Comparison of ENCODE assay signal across 20 mouse cellular contexts in the genomic region with DNA sequence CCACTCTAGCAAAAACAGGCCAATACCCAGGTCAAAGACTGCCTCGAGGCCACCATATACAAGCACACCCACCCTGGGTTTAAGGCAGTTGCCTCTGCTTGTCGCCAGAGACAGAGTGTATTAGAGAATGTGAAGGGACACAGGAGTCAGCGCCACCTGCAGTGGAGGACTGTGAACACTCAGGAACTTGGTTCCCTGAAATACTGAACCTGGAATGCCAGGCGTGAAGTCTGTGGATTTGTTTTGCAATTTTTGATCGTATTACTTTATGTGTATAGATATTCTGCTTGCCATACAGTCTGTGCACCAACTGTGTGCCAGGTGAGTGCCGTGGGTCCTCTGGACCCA. TPM values are rescaled to one million over a fixed set of nuclear protein-coding genes. Genes with fewer than 3 reads are reported as not detected.
DNase-seq lines count a peak whose midpoint lies in the region; ATAC-seq and TF ChIP-seq lines count a peak whose summit lies in the region.
"Had no signal": no experiment of that assay in that cellular context is flagged by ENCODE, and none has a peak within 500 bp of the region (broad histone marks: within the 10 kb centered on the region; RNA-seq: fewer than 3 reads in every experiment).

No protein-coding gene starts in this region.

- peaks cover 20% of the 10 kb centered on the region for H3K27me3 ChIP-seq in forebrain, postnatal 0 days (ENCODE audit: insufficient read depth, low read length)
- peaks cover 35% of the 10 kb centered on the region for H3K27me3 ChIP-seq in forebrain, embryonic 13.5 days
- H3K27me3 ChIP-seq in kidney, postnatal 0 days (ENCODE audit: insufficient read depth, low read length), result 0 out of 2 replicates have a peak, but pooled peaks cover 8% of the 10 kb centered on the region
- H3K27me3 ChIP-seq in midbrain, postnatal 0 days (ENCODE audit: insufficient read depth, low read length), result no peaks in the 10 kb centered on the region; the same call in 1 of the 2 replicates
- H3K27me3 ChIP-seq in midbrain, embryonic 15.5 days (replicated peaks), result peaks cover 17% of the 10 kb centered on the region

- H3K9ac ChIP-seq in forebrain, postnatal 0 days, result no peak overlapping the region
- H3K9ac ChIP-seq in forebrain, embryonic 13.5 days, result no peak overlapping the region
- H3K9ac ChIP-seq in kidney, postnatal 0 days (ENCODE audit: low read depth, low read length), result no peak overlapping the region
- H3K9ac ChIP-seq in midbrain, postnatal 0 days (replicated peaks; ENCODE audit: low read length, poor library complexity, severe bottlenecking), result no peak overlapping the region
- no peak overlapping the region for H3K9ac ChIP-seq in midbrain, embryonic 15.5 days
- H3K9ac ChIP-seq: embryonic facial prominence, embryonic 15.5 days; forebrain, embryonic 15.5 days; hindbrain, embryonic 14.5 days had no signal

- no peaks in the 10 kb centered on the region for H3K36me3 ChIP-seq in forebrain, postnatal 0 days (ENCODE audit: insufficient read depth)
- no peaks in the 10 kb centered on the region for H3K36me3 ChIP-seq in forebrain, embryonic 13.5 days (ENCODE audit: poor library complexity, severe bottlenecking)
- H3K36me3 ChIP-seq in kidney, postnatal 0 days (ENCODE audit: insufficient read depth, low read length), result no peaks in the 10 kb centered on the region
- no peaks in the 10 kb centered on the region for H3K36me3 ChIP-seq in midbrain, postnatal 0 days (ENCODE audit: insufficient read depth, low read length)
- no peaks in the 10 kb centered on the region for H3K36me3 ChIP-seq in midbrain, embryonic 15.5 days (replicated peaks)
- H3K36me3 ChIP-seq: embryonic facial prominence, embryonic 15.5 days; forebrain, embryonic 15.5 days; G1E had no signal

- WGBS in forebrain, postnatal 0 days, result 73% methylated on average over 6 of the region's 6 CpGs
- 74% methylated on average over 6 of the region's 6 CpGs for WGBS in forebrain, embryonic 13.5 days
- WGBS in kidney, postnatal 0 days, result 70% methylated on average over 6 of the region's 6 CpGs
- 80% methylated on average over 6 of the region's 6 CpGs for WGBS in midbrain, postnatal 0 days
- 80% methylated on average over 6 of the region's 6 CpGs for WGBS in midbrain, embryonic 15.5 days

- no peak for DNase-seq in forebrain, postnatal 0 days
- DNase-seq in kidney, postnatal 0 days (ENCODE audit: low spot score), result no peak
- DNase-seq in kidney, adult 11 months, result no peak
- DNase-seq in midbrain, postnatal 0 days (ENCODE audit: low spot score), result no peak
- no peak for DNase-seq in embryo, embryonic 9.5 days (ENCODE audit: extremely low spot score)
- DNase-seq in adrenal gland, adult 8-10 months, result no peak
- DNase-seq: adrenal gland, adult 2 months; gastrocnemius, postnatal 25 days; heart, postnatal 36 days; lung, adult 2 months; thymus, postnatal 25 days had no signal

- no peak overlapping the region for H3K27ac ChIP-seq in forebrain, postnatal 0 days (ENCODE audit: low read depth, low read length)
- H3K27ac ChIP-seq in forebrain, embryonic 13.5 days, result no peak overlapping the region
- peak overlapping the region; percentile 50; the same call in 1 of the 2 replicates for H3K27ac ChIP-seq in kidney, postnatal 0 days
- no peak overlapping the region for H3K27ac ChIP-seq in midbrain, postnatal 0 days (ENCODE audit: low read depth, low read length)
- no peak overlapping the region for H3K27ac ChIP-seq in midbrain, embryonic 15.5 days
- H3K27ac ChIP-seq: embryonic facial prominence, embryonic 15.5 days; forebrain, embryonic 15.5 days; hindbrain, embryonic 14.5 days; macrophage had no signal

- peak; percentile 25 for TF ChIP-seq CTCF in forebrain, postnatal 0 days (IDR thresholded peaks at IDR 0.05; ENCODE audit: low read depth)
- peak; percentile 45 for TF ChIP-seq CTCF in kidney, postnatal 0 days (IDR thresholded peaks at IDR 0.05; ENCODE audit: low read depth)
- TF ChIP-seq CTCF in midbrain, postnatal 0 days (IDR thresholded peaks at IDR 0.05), result peak; percentile 56

- no peak overlapping the region for H3K4me3 ChIP-seq in forebrain, postnatal 0 days (ENCODE audit: low read depth, low read length)
- no peak overlapping the region for H3K4me3 ChIP-seq in forebrain, embryonic 13.5 days
- H3K4me3 ChIP-seq in kidney, postnatal 0 days (replicated peaks; ENCODE audit: low read depth, low read length), result no peak overlapping the region
- no peak overlapping the region for H3K4me3 ChIP-seq in midbrain, postnatal 0 days (ENCODE audit: low read depth, low read length)
- H3K4me3 ChIP-seq in midbrain, embryonic 15.5 days, result no peak overlapping the region
- H3K4me3 ChIP-seq: embryonic facial prominence, embryonic 15.5 days; forebrain, embryonic 15.5 days had no signal

- ATAC-seq in forebrain, postnatal 0 days, result no peak
- ATAC-seq in forebrain, embryonic 13.5 days, result no peak
- ATAC-seq in kidney, postnatal 0 days (replicated peaks; ENCODE audit: low FRiP score, low read depth), result no peak
- ATAC-seq in midbrain, postnatal 0 days (ENCODE audit: low FRiP score), result no peak
- no peak for ATAC-seq in midbrain, embryonic 15.5 days (replicated peaks)
- ATAC-seq: forebrain, embryonic 15.5 days; midbrain, embryonic 16.5 days; Patski had no signal

- no peak overlapping the region for H3K4me2 ChIP-seq in forebrain, postnatal 0 days (ENCODE audit: low read depth)
- no peak overlapping the region for H3K4me2 ChIP-seq in forebrain, embryonic 13.5 days
- H3K4me2 ChIP-seq in kidney, postnatal 0 days (ENCODE audit: low read length), result no peak overlapping the region
- no peak overlapping the region for H3K4me2 ChIP-seq in midbrain, postnatal 0 days (ENCODE audit: low read depth, low read length, poor library complexity, severe bottlenecking)
- H3K4me2 ChIP-seq in midbrain, embryonic 15.5 days, result no peak overlapping the region
- H3K4me2 ChIP-seq: embryonic facial prominence, embryonic 15.5 days; forebrain, embryonic 15.5 days; hindbrain, embryonic 14.5 days had no signal

- H3K4me1 ChIP-seq in forebrain, postnatal 0 days (ENCODE audit: insufficient read depth), result peaks cover 3% of the 10 kb centered on the region; the same call in 1 of the 2 replicates
- H3K4me1 ChIP-seq in forebrain, embryonic 13.5 days, result peaks cover 17% of the 10 kb centered on the region
- H3K4me1 ChIP-seq in kidney, postnatal 0 days (replicated peaks; ENCODE audit: insufficient read depth, low read length), result peaks cover 27% of the 10 kb centered on the region
- H3K4me1 ChIP-seq in midbrain, postnatal 0 days (ENCODE audit: insufficient read depth, low read length), result peaks cover 7% of the 10 kb centered on the region
- peaks cover 29% of the 10 kb centered on the region for H3K4me1 ChIP-seq in midbrain, embryonic 15.5 days

- H3K9me3 ChIP-seq in forebrain, postnatal 0 days (ENCODE audit: low read length), result no peaks in the 10 kb centered on the region
- no peaks in the 10 kb centered on the region for H3K9me3 ChIP-seq in forebrain, embryonic 13.5 days (replicated peaks)
- no peaks in the 10 kb centered on the region for H3K9me3 ChIP-seq in kidney, postnatal 0 days (replicated peaks; ENCODE audit: low read length)
- H3K9me3 ChIP-seq in midbrain, postnatal 0 days (ENCODE audit: low read length), result no peaks in the 10 kb centered on the region
- H3K9me3 ChIP-seq in midbrain, embryonic 15.5 days, result no peaks in the 10 kb centered on the region
- H3K9me3 ChIP-seq: embryonic facial prominence, embryonic 15.5 days; forebrain, embryonic 15.5 days had no signal

RNA-seq across cellular contexts. Expression of a gene that starts 5.2 kb away (rescaled TPM):
- total RNA-seq in forebrain, postnatal 0 days (2014; rRNA removed), result 4.2 and 6.2 TPM in 2 replicates
- 0.96 and 1.8 TPM in 2 replicates for polyA plus RNA-seq in forebrain, postnatal 0 days (2015; fragmentation: Nextera tagmentation; extraction: Ambion mirVana)
- 0.56 and 0.67 TPM in 2 replicates for polyA plus RNA-seq in forebrain, embryonic 13.5 days (2015; fragmentation: Nextera tagmentation; extraction: Ambion mirVana)
- 6.8 and 7.0 TPM in 2 replicates for polyA plus RNA-seq in kidney, postnatal 0 days (2015; fragmentation: Nextera tagmentation; extraction: Ambion mirVana)
- total RNA-seq in midbrain, postnatal 0 days (2014; rRNA removed), result 12.3 and 14.9 TPM in 2 replicates
- 3.1 and 3.2 TPM in 2 replicates for polyA plus RNA-seq in midbrain, postnatal 0 days (2015; fragmentation: Nextera tagmentation; extraction: Ambion mirVana)
- polyA plus RNA-seq in midbrain, embryonic 15.5 days (2015; fragmentation: Nextera tagmentation; extraction: Ambion mirVana), result 3.5 and 3.7 TPM in 2 replicates
- total RNA-seq in adrenal gland, adult 8-10 months (2022), result 1 to 10 TPM; 1.9 to 3.5 (median 2.6) TPM
- polyA plus RNA-seq: G1E, macrophage had no signal
